Mouse (Mus musculus): ENCODE results near the gene Nadk2. TPM values are rescaled to one million over a fixed set of nuclear protein-coding genes. Genes with fewer than 3 reads are reported as not detected.

Gene Nadk2
- polyA plus RNA-seq, 1 experiment from 2014 or later, result 51.9 TPM

DNA sequence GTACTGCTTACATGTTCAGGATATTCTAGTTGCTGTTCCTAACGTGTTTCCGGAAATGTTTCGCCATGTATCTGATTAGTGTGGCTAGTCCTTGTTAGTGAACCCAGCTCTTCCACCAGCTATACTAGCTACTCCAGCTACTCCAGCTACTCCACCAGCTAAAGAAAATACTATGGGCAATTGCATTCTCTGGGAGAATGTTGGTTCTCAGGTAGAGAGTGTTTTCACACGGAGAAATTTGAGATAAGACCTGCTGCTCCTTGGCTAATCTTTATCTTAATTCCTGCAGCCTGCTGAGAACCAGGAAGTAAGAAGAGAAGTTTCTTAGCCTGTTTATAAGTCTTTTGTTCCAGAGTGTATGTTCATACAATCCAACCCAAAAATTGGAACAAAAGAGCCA is 9.1 kb downstream of the Nadk2 start:
- H3K4me1 ChIP-seq (ENCODE audit: control insufficient read depth, insufficient read depth, low read length), result no peaks in the 10 kb centered on the region; the same call in 1 of the 2 replicates
- H3K9me3 ChIP-seq (replicated peaks; ENCODE audit: control insufficient read depth, low read length), result no peaks in the 10 kb centered on the region
- no peak overlapping the region for H3K9ac ChIP-seq (replicated peaks; ENCODE audit: low read length)
- no peak overlapping the region for H3K27ac ChIP-seq (replicated peaks; ENCODE audit: low read depth, low read length)
- DNase-seq (ENCODE audit: low spot score) (no peak), ATAC-seq (replicated peaks; ENCODE audit: insufficient number of reproducible peaks, low FRiP score, low TSS enrichment, low read depth) (no peak)
- H3K36me3 ChIP-seq (replicated peaks; ENCODE audit: control insufficient read depth, insufficient read depth, low read depth, low read length), result no peaks in the 10 kb centered on the region
- no peak overlapping the region for H3K4me3 ChIP-seq (ENCODE audit: low read depth, low read length)
- H3K4me2 ChIP-seq (ENCODE audit: low read depth, low read length), result no peak overlapping the region
- H3K27me3 ChIP-seq (ENCODE audit: control insufficient read depth, insufficient read depth, low read length), result no peaks in the 10 kb centered on the region
- 70% methylated on average over 4 of the region's 4 CpGs for WGBS

DNA sequence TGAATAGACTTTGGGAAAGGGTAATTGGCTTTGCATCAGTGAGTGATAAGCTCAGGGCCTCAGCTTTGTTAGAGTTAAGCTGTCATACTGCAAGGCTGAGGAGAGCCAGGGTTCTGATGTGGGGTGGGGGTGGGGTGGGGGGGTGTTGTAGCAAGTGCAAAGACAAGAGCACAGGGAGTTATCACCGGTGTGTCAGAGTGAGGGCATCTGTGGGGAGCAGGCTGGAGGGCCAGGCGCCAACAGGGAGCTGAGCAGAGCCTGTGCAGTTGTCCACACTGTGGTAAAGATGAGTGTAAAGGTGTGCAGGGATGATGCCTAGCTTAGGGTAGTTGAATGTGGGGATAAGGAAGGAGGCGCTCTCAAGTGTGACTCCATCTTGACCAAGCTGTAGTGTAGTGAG is 10.2 kb downstream of the Nadk2 start:
- ATAC-seq (replicated peaks; ENCODE audit: insufficient number of reproducible peaks, low FRiP score, low TSS enrichment, low read depth) (no peak), DNase-seq (ENCODE audit: low spot score) (no peak)
- Histone ChIP-seq H3K4me2 (ENCODE audit: low read depth, low read length) (no peak overlapping the region), H3K4me3 (ENCODE audit: low read depth, low read length) (no peak overlapping the region), H3K36me3 (replicated peaks; ENCODE audit: control insufficient read depth, insufficient read depth, low read depth, low read length) (no peaks in the 10 kb centered on the region), H3K9me3 (replicated peaks; ENCODE audit: control insufficient read depth, low read length) (no peaks in the 10 kb centered on the region), H3K9ac (replicated peaks; ENCODE audit: low read length) (no peak overlapping the region), H3K27me3 (ENCODE audit: control insufficient read depth, insufficient read depth, low read length) (no peaks in the 10 kb centered on the region), H3K27ac (replicated peaks; ENCODE audit: low read depth, low read length) (no peak overlapping the region), H3K4me1 (ENCODE audit: control insufficient read depth, insufficient read depth, low read length) (no peaks in the 10 kb centered on the region)
- WGBS, result 91% methylated on average over 3 of the region's 3 CpGs

DNA sequence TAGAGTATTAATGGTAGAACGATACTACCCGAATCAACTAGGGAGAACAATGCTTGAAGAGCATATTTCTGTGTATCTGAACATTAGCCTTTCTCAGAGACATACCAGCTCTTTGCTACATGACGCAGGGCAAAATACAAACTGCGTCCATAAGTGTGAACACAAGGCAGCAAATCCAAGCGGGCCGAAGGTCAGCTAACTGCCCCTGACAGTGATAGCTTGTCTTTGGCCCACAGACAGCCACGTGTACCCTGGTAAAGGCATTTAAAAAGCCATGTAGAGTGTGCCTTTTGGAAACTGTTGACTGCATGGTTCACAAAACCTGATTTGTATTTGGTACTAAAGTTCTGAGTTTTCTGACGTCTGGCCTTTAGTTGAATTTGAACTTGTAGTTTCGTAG is 11.7 kb downstream of the Nadk2 start:
- Histone ChIP-seq H3K9me3 (replicated peaks; ENCODE audit: control insufficient read depth, low read length) (no peaks in the 10 kb centered on the region), H3K36me3 (replicated peaks; ENCODE audit: control insufficient read depth, insufficient read depth, low read depth, low read length) (no peaks in the 10 kb centered on the region), H3K9ac (replicated peaks; ENCODE audit: low read length) (no peak overlapping the region), H3K4me1 (ENCODE audit: control insufficient read depth, insufficient read depth, low read length) (no peaks in the 10 kb centered on the region), H3K27me3 (ENCODE audit: control insufficient read depth, insufficient read depth, low read length) (no peaks in the 10 kb centered on the region), H3K4me3 (ENCODE audit: low read depth, low read length) (no peak overlapping the region), H3K27ac (replicated peaks; ENCODE audit: low read depth, low read length) (no peak overlapping the region), H3K4me2 (ENCODE audit: low read depth, low read length) (no peak overlapping the region)
- ATAC-seq (replicated peaks; ENCODE audit: insufficient number of reproducible peaks, low FRiP score, low TSS enrichment, low read depth) (no peak), DNase-seq (ENCODE audit: low spot score) (no peak)
- 84% methylated on average over 9 of the region's 9 CpGs for WGBS

GRCm38 (mm10) chr15:9086813-9087212 is 15.8 kb downstream of the Nadk2 start:
- DNase-seq (ENCODE audit: low spot score), result no peak
- ATAC-seq (replicated peaks; ENCODE audit: insufficient number of reproducible peaks, low FRiP score, low TSS enrichment, low read depth), result no peak

DNA sequence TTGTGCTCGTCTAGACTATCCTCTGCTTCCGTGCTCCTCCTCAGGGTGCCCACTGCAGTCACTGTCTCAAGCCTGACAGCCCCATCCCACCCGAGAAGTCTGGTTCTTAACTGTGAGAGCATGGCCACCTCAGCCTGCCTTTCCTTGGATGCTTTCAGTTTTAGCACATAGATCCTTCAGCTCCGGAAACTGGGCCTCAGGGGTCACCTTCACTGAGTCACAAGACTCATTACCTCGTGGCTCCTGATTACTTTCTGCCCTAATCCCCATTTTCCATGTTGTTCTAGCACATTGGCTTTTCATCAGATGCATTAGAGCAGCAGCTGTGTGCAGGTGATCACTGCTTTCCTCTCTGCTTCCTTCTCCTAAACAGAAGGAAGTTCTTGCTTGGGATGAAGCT is 16.4 kb downstream of the Nadk2 start:
- Histone ChIP-seq H3K4me3 (ENCODE audit: low read depth, low read length) (no peak overlapping the region), H3K4me1 (ENCODE audit: control insufficient read depth, insufficient read depth, low read length) (no peaks in the 10 kb centered on the region), H3K36me3 (replicated peaks; ENCODE audit: control insufficient read depth, insufficient read depth, low read depth, low read length) (no peaks in the 10 kb centered on the region; the same call in none of the 2 replicates), H3K9ac (replicated peaks; ENCODE audit: low read length) (no peak overlapping the region), H3K27me3 (ENCODE audit: control insufficient read depth, insufficient read depth, low read length) (no peaks in the 10 kb centered on the region), H3K9me3 (replicated peaks; ENCODE audit: control insufficient read depth, low read length) (no peaks in the 10 kb centered on the region), H3K27ac (replicated peaks; ENCODE audit: low read depth, low read length) (no peak overlapping the region), H3K4me2 (ENCODE audit: low read depth, low read length) (no peak overlapping the region)
- no peak for ATAC-seq (replicated peaks; ENCODE audit: insufficient number of reproducible peaks, low FRiP score, low TSS enrichment, low read depth)
- DNase-seq (ENCODE audit: low spot score), result no peak
- 77% methylated on average over 5 of the region's 5 CpGs for WGBS

More at GRCm38 (mm10) chr15:9086813-9087212, 15.8 kb downstream of the Nadk2 start:
- H3K4me3 ChIP-seq (ENCODE audit: low read depth, low read length), result no peak overlapping the region
- H3K4me1 ChIP-seq (ENCODE audit: control insufficient read depth, insufficient read depth, low read length), result no peaks in the 10 kb centered on the region
- no peak overlapping the region for H3K4me2 ChIP-seq (ENCODE audit: low read depth, low read length)
- no peaks in the 10 kb centered on the region for H3K27me3 ChIP-seq (ENCODE audit: control insufficient read depth, insufficient read depth, low read length)
- H3K9ac ChIP-seq (replicated peaks; ENCODE audit: low read length), result no peak overlapping the region
- no peaks in the 10 kb centered on the region for H3K9me3 ChIP-seq (replicated peaks; ENCODE audit: control insufficient read depth, low read length)
- no peaks in the 10 kb centered on the region; the same call in 1 of the 2 replicates for H3K36me3 ChIP-seq (replicated peaks; ENCODE audit: control insufficient read depth, insufficient read depth, low read depth, low read length)
- H3K27ac ChIP-seq (replicated peaks; ENCODE audit: low read depth, low read length), result no peak overlapping the region
- WGBS, result 58% methylated on average over 11 of the region's 11 CpGs

- H3K36me3 ChIP-seq (replicated peaks; ENCODE audit: control insufficient read depth, insufficient read depth, low read depth, low read length), result no peaks in the 10 kb centered on the region; the same call in none of the 2 replicates
- 88% methylated on average over 17 of the region's 17 CpGs for WGBS
- H3K4me2 ChIP-seq (ENCODE audit: low read depth, low read length), result no peak overlapping the region
- DNase-seq (ENCODE audit: low spot score), result no peak
- no peaks in the 10 kb centered on the region for H3K4me1 ChIP-seq (ENCODE audit: control insufficient read depth, insufficient read depth, low read length)
- H3K27ac ChIP-seq (replicated peaks; ENCODE audit: low read depth, low read length), result no peak overlapping the region
- H3K4me3 ChIP-seq (ENCODE audit: low read depth, low read length), result no peak overlapping the region
- H3K9ac ChIP-seq (replicated peaks; ENCODE audit: low read length), result no peak overlapping the region
- no peaks in the 10 kb centered on the region for H3K27me3 ChIP-seq (ENCODE audit: control insufficient read depth, insufficient read depth, low read length)
- ATAC-seq (replicated peaks; ENCODE audit: insufficient number of reproducible peaks, low FRiP score, low TSS enrichment, low read depth), result no peak
- no peaks in the 10 kb centered on the region for H3K9me3 ChIP-seq (replicated peaks; ENCODE audit: control insufficient read depth, low read length)
Measured at GRCm38 (mm10) chr15:9087895-9088682, 17.0 kb downstream of the Nadk2 start.

DNA sequence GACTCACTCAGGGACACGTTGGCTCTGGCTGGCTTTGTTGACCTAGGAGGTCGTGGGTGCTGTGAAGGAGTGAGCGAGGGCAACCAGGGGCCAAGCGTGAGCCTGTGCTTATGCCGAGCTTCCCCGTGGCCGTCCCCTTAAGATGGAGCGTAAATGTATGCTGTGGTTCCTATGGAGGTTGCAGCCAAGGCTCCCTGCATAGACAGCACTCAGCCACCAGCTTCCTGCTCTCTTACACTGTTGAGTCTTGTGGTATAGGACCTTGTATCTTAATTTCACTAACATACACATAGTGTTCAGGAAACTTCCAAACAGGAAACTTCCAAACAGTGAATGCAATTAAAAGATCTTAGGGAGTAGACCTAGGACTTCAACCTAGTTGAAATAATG is 17.6 kb downstream of the Nadk2 start:
- no peak overlapping the region for H3K4me2 ChIP-seq (ENCODE audit: low read depth, low read length)
- no peaks in the 10 kb centered on the region for H3K9me3 ChIP-seq (replicated peaks; ENCODE audit: control insufficient read depth, low read length)
- H3K27me3 ChIP-seq (ENCODE audit: control insufficient read depth, insufficient read depth, low read length), result no peaks in the 10 kb centered on the region
- ATAC-seq (replicated peaks; ENCODE audit: insufficient number of reproducible peaks, low FRiP score, low TSS enrichment, low read depth) (no peak), DNase-seq (ENCODE audit: low spot score) (no peak)
- H3K9ac ChIP-seq (replicated peaks; ENCODE audit: low read length), result no peak overlapping the region
- H3K4me3 ChIP-seq (ENCODE audit: low read depth, low read length), result no peak overlapping the region
- no peaks in the 10 kb centered on the region for H3K4me1 ChIP-seq (ENCODE audit: control insufficient read depth, insufficient read depth, low read length)
- H3K36me3 ChIP-seq (replicated peaks; ENCODE audit: control insufficient read depth, insufficient read depth, low read depth, low read length), result no peaks in the 10 kb centered on the region; the same call in none of the 2 replicates
- no peak overlapping the region for H3K27ac ChIP-seq (replicated peaks; ENCODE audit: low read depth, low read length)
- WGBS, result 54% methylated on average over 8 of the region's 8 CpGs

DNA sequence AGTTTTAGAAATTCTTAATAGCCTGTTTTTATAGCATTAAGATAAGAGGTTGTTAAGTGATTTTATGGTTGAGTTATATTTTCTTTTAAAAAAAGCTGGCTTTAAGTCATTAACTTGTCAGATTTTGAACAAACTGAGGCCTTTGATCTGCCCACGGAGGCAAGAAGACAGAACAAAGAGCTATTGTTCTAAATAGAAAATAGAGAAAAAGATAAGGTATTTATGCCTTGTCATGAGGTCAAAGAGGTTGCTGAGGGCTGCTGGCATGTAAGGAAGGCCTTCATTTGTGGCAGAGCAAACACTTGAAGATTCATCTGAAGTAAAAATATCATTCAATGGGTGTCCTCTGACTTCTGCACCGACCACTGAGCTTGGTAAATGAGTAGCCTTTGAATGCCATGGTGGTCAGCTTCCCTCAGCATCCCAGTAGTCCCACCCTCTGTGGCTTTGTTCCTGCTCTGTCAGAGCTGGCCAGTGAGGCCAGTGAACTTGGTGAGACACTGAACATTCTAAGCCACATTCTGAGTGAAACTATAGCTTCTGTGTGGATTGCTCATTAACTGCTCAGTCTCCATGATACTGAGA is 18.2 kb downstream of the Nadk2 start:
- DNase-seq (ENCODE audit: low spot score), result no peak
- Histone ChIP-seq H3K36me3 (replicated peaks; ENCODE audit: control insufficient read depth, insufficient read depth, low read depth, low read length) (no peaks in the 10 kb centered on the region; the same call in none of the 2 replicates), H3K4me2 (ENCODE audit: low read depth, low read length) (no peak overlapping the region), H3K9ac (replicated peaks; ENCODE audit: low read length) (no peak overlapping the region), H3K27me3 (ENCODE audit: control insufficient read depth, insufficient read depth, low read length) (no peaks in the 10 kb centered on the region), H3K27ac (replicated peaks; ENCODE audit: low read depth, low read length) (no peak overlapping the region), H3K4me1 (ENCODE audit: control insufficient read depth, insufficient read depth, low read length) (no peaks in the 10 kb centered on the region), H3K4me3 (ENCODE audit: low read depth, low read length) (no peak overlapping the region), H3K9me3 (replicated peaks; ENCODE audit: control insufficient read depth, low read length) (no peaks in the 10 kb centered on the region)
- 20% methylated on average over 2 of the region's 2 CpGs for WGBS
- no peak for ATAC-seq (replicated peaks; ENCODE audit: insufficient number of reproducible peaks, low FRiP score, low TSS enrichment, low read depth)

Measured in embryonic facial prominence, embryonic 11.5 days (tissue).